Mouse (Mus musculus): ENCODE measurements around the gene Gtpbp3.

GRCm38 (mm10) chr8:71485142-71486135, 2.5 kb upstream of the Gtpbp3 start, which contains the start of gene Ano8:
- TF ChIP-seq CTCF (IDR thresholded peaks at IDR 0.05; ENCODE audit: control insufficient read depth, insufficient read depth, insufficient replicate concordance, low read depth, low read length) (no peak), POLR2A (IDR thresholded peaks at IDR 0.05; ENCODE audit: control insufficient read depth, low read depth, low read length) (no peak)

Measured in testis, adult 2 months (tissue).